Mouse (Mus musculus) megakaryocyte progenitor cell, adult 5-6 weeks (primary cell): ENCODE results near the gene Tnpo3. TPM values are rescaled to one million over a fixed set of nuclear protein-coding genes. Genes with fewer than 3 reads are reported as not detected.
"Not testable (repeated sequence)": the region's sequence is repeated elsewhere in the genome, so short reads cannot be mapped to it uniquely, and the experiment has no call there.

Experiments
- ATAC-seq: replicated peaks from 2 replicates; pipeline ENCODE4 v1.8.0; 2016; ENCODE audit warnings: mild to moderate bottlenecking, moderate TSS enrichment, inconsistent platforms; ENCODE audit not compliant: poor library complexity
- total RNA-seq, 2 experiments: library from RNA; stranded (forward) in 1 of 2; stranded (reverse) in 1 of 2; fragments of 157-497, 149-512 nt in 1 of 2; fragments of 200-1000 nt in 1 of 2; gene quantifications; 2 replicates each; pipeline versions ENCODE4 v1.2.3 to v1.2.4; 2015 to 2017

Gene Tnpo3
- total RNA-seq, 2 experiments from 2014 or later: 61.9 to 79.3 TPM

- no peak for ATAC-seq
Measured at GRCm38 (mm10) chr6:29622273-29622672, 12.6 kb upstream of the Tnpo3 start.

- no peak for ATAC-seq
Measured at GRCm38 (mm10) chr6:29620840-29621543, 11.3 kb upstream of the Tnpo3 start.

- no peak for ATAC-seq
Measured at GRCm38 (mm10) chr6:29620176-29620575, 10.5 kb upstream of the Tnpo3 start.

GRCm38 (mm10) chr6:29610020-29610640 lies 443 bp upstream of the Tnpo3 start:
- ATAC-seq: not testable (repeated sequence)

GRCm38 (mm10) chr6:29600188-29600587 lies 9.5 kb downstream of the Tnpo3 start:
- no peak for ATAC-seq

GRCm38 (mm10) chr6:29595656-29596055 lies 14.0 kb downstream of the Tnpo3 start:
- ATAC-seq: no peak

- no peak for ATAC-seq
Measured at GRCm38 (mm10) chr6:29581202-29581601, 28.5 kb downstream of the Tnpo3 start.

- ATAC-seq: peak; percentile 54; the same call in 1 of the 2 replicates
Measured at GRCm38 (mm10) chr6:29580770-29581169, 28.9 kb downstream of the Tnpo3 start.

- ATAC-seq: not testable (repeated sequence)
Measured at GRCm38 (mm10) chr6:29576388-29576787, 33.3 kb downstream of the Tnpo3 start.

GRCm38 (mm10) chr6:29557112-29557511 lies 52.6 kb downstream of the Tnpo3 start:
- no peak for ATAC-seq

GRCm38 (mm10) chr6:29552526-29552925 lies 57.2 kb downstream of the Tnpo3 start:
- no peak for ATAC-seq

GRCm38 (mm10) chr6:29548086-29548485 lies 61.6 kb downstream of the Tnpo3 start:
- ATAC-seq: no peak

- no peak for ATAC-seq
Measured at GRCm38 (mm10) chr6:29547582-29547981, 62.1 kb downstream of the Tnpo3 start.

GRCm38 (mm10) chr6:29545611-29546010 lies 64.1 kb downstream of the Tnpo3 start:
- ATAC-seq: no peak

- no peak for ATAC-seq
Measured at GRCm38 (mm10) chr6:29540956-29541355, 68.7 kb downstream of the Tnpo3 start.

GRCm38 (mm10) chr6:29540223-29540622 lies 69.5 kb downstream of the Tnpo3 start:
- no peak for ATAC-seq

- no peak for ATAC-seq
Measured at GRCm38 (mm10) chr6:29539502-29539901, 70.2 kb downstream of the Tnpo3 start.

- no peak for ATAC-seq
Measured at GRCm38 (mm10) chr6:29537221-29537620, 72.5 kb downstream of the Tnpo3 start.

- ATAC-seq: peak; percentile 76
Measured at GRCm38 (mm10) chr6:29536651-29537193, 73.0 kb downstream of the Tnpo3 start.

- no peak for ATAC-seq
Measured at GRCm38 (mm10) chr6:29535316-29535715, 74.4 kb downstream of the Tnpo3 start.

- no peak for ATAC-seq
Measured at GRCm38 (mm10) chr6:29530050-29530449, 79.6 kb downstream of the Tnpo3 start.

- no peak for ATAC-seq
Measured at GRCm38 (mm10) chr6:29529444-29529820, 80.3 kb downstream of the Tnpo3 start.
